Mouse (Mus musculus) liver, embryonic 11.5 days (tissue): Measurements from ENCODE around the gene Rxfp4. TPM values are rescaled to one million over a fixed set of nuclear protein-coding genes. Genes with fewer than 3 reads are reported as not detected.

Experiments used
- polyA plus RNA-seq: library from polyadenylated mRNA; unstranded; fragments of >200 nt; fragmentation: Nextera tagmentation; extraction: Ambion mirVana; gene quantifications from 2 replicates; pipeline ENCODE4 v1.2.1, GENCODE M21; 2014

The Rxfp4 gene
- polyA plus RNA-seq, 1 experiment from 2014 or later = not detected

Other genes starting within 250 kb of the Rxfp4 start
- gene Pmf1, start 242.8 kb downstream of the Rxfp4 start, polyA plus RNA-seq = 153 and 165 TPM in 2 replicates
- gene Slc25a44, start 228.0 kb downstream of the Rxfp4 start, polyA plus RNA-seq = 20.6 and 20.7 TPM in 2 replicates
- gene Sema4a, start 192.0 kb downstream of the Rxfp4 start, polyA plus RNA-seq = 14.3 and 19.0 TPM in 2 replicates
- 155 and 157 TPM in 2 replicates for gene Lmna, start 143.2 kb downstream of the Rxfp4 start, polyA plus RNA-seq
- gene Mex3a, start 120.7 kb downstream of the Rxfp4 start, polyA plus RNA-seq = 9.4 and 10.2 TPM in 2 replicates
- 1.1 and 1.2 TPM in 2 replicates for gene Rab25, start 104.8 kb downstream of the Rxfp4 start, polyA plus RNA-seq
- gene Lamtor2, start 100.1 kb downstream of the Rxfp4 start, polyA plus RNA-seq = 111 and 120 TPM in 2 replicates
- gene Ubqln4, start 99.4 kb downstream of the Rxfp4 start, polyA plus RNA-seq = 65.8 and 67.7 TPM in 2 replicates
- 306 and 307 TPM in 2 replicates for gene Ssr2, start 77.3 kb downstream of the Rxfp4 start, polyA plus RNA-seq
- gene Arhgef2, start 47.2 kb downstream of the Rxfp4 start, polyA plus RNA-seq = 64.3 and 66.3 TPM in 2 replicates
- 64.7 and 65.7 TPM in 2 replicates for gene Khdc4, start 32.7 kb upstream of the Rxfp4 start, polyA plus RNA-seq
- gene Rit1, start 63.7 kb upstream of the Rxfp4 start, polyA plus RNA-seq = 33.9 and 34.4 TPM in 2 replicates
- gene Syt11, start 122.0 kb upstream of the Rxfp4 start, polyA plus RNA-seq = 4.7 and 5.2 TPM in 2 replicates
- gene Gon4l, start 182.1 kb upstream of the Rxfp4 start, polyA plus RNA-seq = 14.1 and 14.3 TPM in 2 replicates